Mouse (Mus musculus): ENCODE data around the gene Cryba4. TPM values are rescaled to one million over a fixed set of nuclear protein-coding genes. Genes with fewer than 3 reads are reported as not detected.

Gene Cryba4
- total and polyA plus RNA-seq, 3 experiments, result 0.39 to 0.77 TPM; not detected in 1

- H3K4me3 ChIP-seq (ENCODE audit: control insufficient read depth in 1 of 2, insufficient read depth in 1 of 2, low read depth in 2 of 2, low read length in 2 of 2), result no peak overlapping the region
- no peak for DNase-seq (ENCODE audit: low read depth, low spot score)
- no peaks in the 10 kb centered on the region for H3K9me3 ChIP-seq (replicated peaks; ENCODE audit: insufficient read depth, low read length)
- H3K79me2 ChIP-seq (ENCODE audit: control insufficient read depth, insufficient read depth, low read length, poor library complexity), result no peaks in the 10 kb centered on the region
- no peak overlapping the region for H3K27ac ChIP-seq (ENCODE audit: control insufficient read depth, low read depth, low read length)
- TF ChIP-seq POLR2AphosphoS5 (IDR thresholded peaks at IDR 0.05; ENCODE audit: borderline replicate concordance, low read depth, low read length), result no peak
- TF ChIP-seq MAX (IDR thresholded peaks at IDR 0.05; ENCODE audit: low read length), result no peak
- TF ChIP-seq MXI1 (IDR thresholded peaks at IDR 0.05; ENCODE audit: low read depth, low read length), result no peak
- no peak for TF ChIP-seq CHD1 (IDR thresholded peaks at IDR 0.05; ENCODE audit: low read depth, low read length)
- no peak for TF ChIP-seq MYB (IDR thresholded peaks at IDR 0.05; ENCODE audit: low read depth, low read length)
- no peak for TF ChIP-seq TBP (IDR thresholded peaks at IDR 0.05; ENCODE audit: low read depth, low read length)
- TF ChIP-seq USF1 (IDR thresholded peaks at IDR 0.05; ENCODE audit: low read depth, low read length), result no peak
- no peak for TF ChIP-seq BHLHE40 (IDR thresholded peaks at IDR 0.05; ENCODE audit: borderline replicate concordance, low read depth, low read length)
- no peak for TF ChIP-seq ZKSCAN1 (IDR thresholded peaks at IDR 0.05; ENCODE audit: low read depth, low read length)
- TF ChIP-seq SMC3 (IDR thresholded peaks at IDR 0.05; ENCODE audit: low read depth, low read length), result no peak
- no peak for TF ChIP-seq ZMIZ1 (IDR thresholded peaks at IDR 0.05; ENCODE audit: low read depth, low read length)
- TF ChIP-seq NRF1 (IDR thresholded peaks at IDR 0.05; ENCODE audit: insufficient read depth, low read depth, low read length, poor library complexity, severe bottlenecking), result no peak
- TF ChIP-seq EP300 (IDR thresholded peaks at IDR 0.05; ENCODE audit: low read depth in 1 of 2, low read length in 2 of 2), result no peak
- no peak for TF ChIP-seq MAFK (IDR thresholded peaks at IDR 0.05; ENCODE audit: borderline replicate concordance, low read depth, low read length)
- no peak for TF ChIP-seq TAL1 (IDR thresholded peaks at IDR 0.05; ENCODE audit: low read length)
- peaks cover 0 to 13% of the 10 kb centered on the region in 2 experiments; a peak in 3 of 4 replicates for H3K4me1 ChIP-seq (ENCODE audit: control insufficient read depth in 1 of 2, insufficient read depth in 2 of 2, low read length in 2 of 2)
- peaks cover 0 to 7% of the 10 kb centered on the region in 2 experiments; a peak in 1 of 4 replicates for H3K36me3 ChIP-seq (ENCODE audit: control insufficient read depth in 1 of 2, insufficient read depth in 2 of 2, low read length in 2 of 2)
- no peaks in the 10 kb centered on the region for H3K27me3 ChIP-seq (ENCODE audit: control insufficient read depth in 1 of 2, insufficient read depth in 2 of 2, low read length in 2 of 2)
- no peak overlapping the region for H3K9ac ChIP-seq (ENCODE audit: control insufficient read depth, low read depth, low read length, poor library complexity, severe bottlenecking)
Observed at GRCm38 (mm10) chr5:112260818-112261217, 8.5 kb upstream of the Cryba4 start.

- H3K9me3 ChIP-seq (replicated peaks; ENCODE audit: insufficient read depth, low read length), result no peaks in the 10 kb centered on the region
- peaks cover 0 to 5% of the 10 kb centered on the region in 2 experiments; a peak in 2 of 4 replicates for H3K4me1 ChIP-seq (ENCODE audit: control insufficient read depth in 1 of 2, insufficient read depth in 2 of 2, low read length in 2 of 2)
- no peaks in the 10 kb centered on the region for H3K79me2 ChIP-seq (ENCODE audit: control insufficient read depth, insufficient read depth, low read length, poor library complexity)
- H3K27ac ChIP-seq (ENCODE audit: control insufficient read depth, low read depth, low read length), result no peak overlapping the region
- TF ChIP-seq E2F4 (IDR thresholded peaks at IDR 0.05; ENCODE audit: borderline replicate concordance, low read depth, low read length) (no peak), ZMIZ1 (IDR thresholded peaks at IDR 0.05; ENCODE audit: low read depth, low read length) (no peak), MAZ (IDR thresholded peaks at IDR 0.05; ENCODE audit: low read depth, low read length) (no peak), MAX (IDR thresholded peaks at IDR 0.05; ENCODE audit: low read length) (no peak), TCF12 (IDR thresholded peaks at IDR 0.05; ENCODE audit: low read depth, low read length) (no peak), RAD21 (IDR thresholded peaks at IDR 0.05; ENCODE audit: low read depth, low read length) (no peak), USF1 (IDR thresholded peaks at IDR 0.05; ENCODE audit: low read depth, low read length) (no peak), MYC (IDR thresholded peaks at IDR 0.05; ENCODE audit: low read depth, low read length) (no peak), EP300 (IDR thresholded peaks at IDR 0.05; ENCODE audit: low read depth in 1 of 2, low read length in 2 of 2) (no peak), CTCF (IDR thresholded peaks at IDR 0.05 in 2 of 3, conservative IDR thresholded peaks at IDR 0.05 in 1 of 3; ENCODE audit: control insufficient read depth in 1 of 3, insufficient read depth in 1 of 3, low read depth in 2 of 3, low read length in 3 of 3, poor library complexity in 1 of 3, severe bottlenecking in 1 of 3) (no peak), POLR2AphosphoS5 (IDR thresholded peaks at IDR 0.05; ENCODE audit: borderline replicate concordance, low read depth, low read length) (no peak), ZNF384 (IDR thresholded peaks at IDR 0.05; ENCODE audit: low read depth, low read length) (no peak), MYB (IDR thresholded peaks at IDR 0.05; ENCODE audit: low read depth, low read length) (no peak), JUND (IDR thresholded peaks at IDR 0.05; ENCODE audit: low read depth, low read length) (no peak), CHD2 (IDR thresholded peaks at IDR 0.05; ENCODE audit: low read length) (no peak), MAFK (IDR thresholded peaks at IDR 0.05; ENCODE audit: borderline replicate concordance, low read depth, low read length) (no peak), ETS1 (IDR thresholded peaks at IDR 0.05; ENCODE audit: low read depth, low read length) (no peak), ZC3H11A (IDR thresholded peaks at IDR 0.05; ENCODE audit: low read depth, low read length) (no peak), MXI1 (IDR thresholded peaks at IDR 0.05; ENCODE audit: low read depth, low read length) (no peak), CHD1 (IDR thresholded peaks at IDR 0.05; ENCODE audit: low read depth, low read length) (no peak)
- H3K9ac ChIP-seq (ENCODE audit: control insufficient read depth, low read depth, low read length, poor library complexity, severe bottlenecking), result no peak overlapping the region
- H3K36me3 ChIP-seq (ENCODE audit: control insufficient read depth in 1 of 2, insufficient read depth in 2 of 2, low read length in 2 of 2), result peaks cover 0 to 4% of the 10 kb centered on the region in 2 experiments; a peak in 1 of 4 replicates
- no peaks in the 10 kb centered on the region for H3K27me3 ChIP-seq (ENCODE audit: control insufficient read depth in 1 of 2, insufficient read depth in 2 of 2, low read length in 2 of 2)
- H3K4me3 ChIP-seq (ENCODE audit: control insufficient read depth in 1 of 2, insufficient read depth in 1 of 2, low read depth in 2 of 2, low read length in 2 of 2), result no peak overlapping the region
- DNase-seq (ENCODE audit: low read depth, low spot score), result no peak
Observed at GRCm38 (mm10) chr5:112259862-112260650, 7.7 kb upstream of the Cryba4 start.
